Mouse (Mus musculus) kidney, adult 2 months (tissue): ENCODE results near the gene Cdk5r1.

Source experiments
- CTCF ChIP-seq: fragments of 200-500 bp; conservative IDR thresholded peaks from 2 replicates; pipeline ENCODE4 v1.5.1; 2011; ENCODE audit warnings: low read depth, mild to moderate bottlenecking, control low read depth, low read length, moderate library complexity, mixed read lengths; ENCODE audit not compliant: insufficient read depth, insufficient read length
- POLR2A ChIP-seq: fragments of 200-500 bp; IDR thresholded peaks from one replicate; pipeline ENCODE4 v1.6.1; 2011; ENCODE audit warnings: low read depth, low read length, control low read depth

DNA sequence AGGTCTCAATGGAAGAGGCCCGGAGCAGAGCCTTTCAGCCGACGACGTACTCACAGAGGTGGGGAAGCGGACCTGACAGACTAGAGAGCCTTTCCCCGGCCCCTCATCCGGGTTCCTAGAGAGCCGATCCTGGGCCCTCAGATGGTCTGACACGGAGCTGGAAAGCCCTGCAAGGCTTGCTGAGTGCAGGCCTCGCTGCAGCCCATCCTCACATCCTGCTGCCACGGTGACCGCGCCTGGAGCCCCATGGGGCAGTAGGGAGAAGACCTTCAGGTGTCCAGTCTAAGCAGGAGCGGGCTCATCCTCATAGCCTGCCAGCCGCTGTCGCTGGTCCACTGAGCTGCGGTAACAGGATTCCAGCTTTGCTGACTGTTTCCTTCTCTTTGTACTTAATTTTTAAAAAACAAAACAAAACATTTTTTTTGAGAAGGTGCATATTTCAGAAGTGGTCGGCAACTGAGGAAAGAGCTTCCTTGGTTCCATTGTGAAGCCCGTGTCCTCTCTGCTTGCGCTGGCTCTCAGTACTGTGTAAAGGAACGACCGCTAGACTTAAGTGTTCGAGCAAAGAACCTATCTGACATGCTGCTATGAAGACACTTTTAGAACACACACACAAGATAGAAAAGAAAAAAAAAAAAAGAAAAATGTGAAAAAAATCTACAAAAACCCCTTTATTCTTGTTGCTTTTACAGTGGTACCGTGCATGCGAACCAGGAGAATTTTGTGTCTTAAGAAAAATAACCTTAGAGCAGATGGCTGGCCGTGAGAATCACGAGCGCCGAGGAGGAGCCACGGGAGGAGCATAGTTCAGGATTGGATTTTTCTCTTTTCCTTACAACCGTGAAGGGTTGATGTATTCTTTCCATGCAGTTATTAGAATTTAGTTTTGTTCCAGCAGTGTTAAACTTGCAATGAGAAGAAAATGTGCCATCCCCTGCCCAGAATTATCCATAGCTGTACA lies 3.4 kb downstream of the Cdk5r1 start:
- TF ChIP-seq POLR2A (no peak), CTCF (no peak)
